Mouse (Mus musculus) E14TG2a.4 (cell line): Measurements from ENCODE around the gene Upf3b.

Source experiments
- H3K27me3 ChIP-seq: 2 replicates; pipeline ENCODE4 v1.6.1; 2014; ENCODE audit warnings: low read length, control low read depth; ENCODE audit not compliant: insufficient read depth
- H3K36me3 ChIP-seq: 2 replicates; pipeline ENCODE4 v1.6.1; 2014; ENCODE audit warnings: low read length, control low read depth; ENCODE audit not compliant: insufficient read depth
- H3K4me1 ChIP-seq: replicated peaks from 2 replicates; pipeline ENCODE4 v1.6.1; 2014; ENCODE audit warnings: low read depth, low read length, control low read depth
- H3K4me3 ChIP-seq: replicated peaks from 2 replicates; pipeline ENCODE4 v1.5.1; 2014; ENCODE audit warnings: mild to moderate bottlenecking, low read length
- H3K9me3 ChIP-seq: 2 replicates; pipeline ENCODE4 v1.6.1; 2014; ENCODE audit warnings: low read length, control low read depth
- CTCF ChIP-seq: conservative IDR thresholded peaks from 2 replicates; pipeline ENCODE4 v1.5.1; 2014; ENCODE audit warnings: low read length
- NANOG ChIP-seq: IDR thresholded peaks from 2 replicates; pipeline ENCODE4 v1.6.1; 2014; ENCODE audit warnings: borderline replicate concordance, low read length, mixed read lengths
- POU5F1 ChIP-seq: IDR thresholded peaks from 2 replicates; pipeline ENCODE4 v1.6.1; 2014; ENCODE audit warnings: low read length, borderline replicate concordance

Upf3b gene

DNA sequence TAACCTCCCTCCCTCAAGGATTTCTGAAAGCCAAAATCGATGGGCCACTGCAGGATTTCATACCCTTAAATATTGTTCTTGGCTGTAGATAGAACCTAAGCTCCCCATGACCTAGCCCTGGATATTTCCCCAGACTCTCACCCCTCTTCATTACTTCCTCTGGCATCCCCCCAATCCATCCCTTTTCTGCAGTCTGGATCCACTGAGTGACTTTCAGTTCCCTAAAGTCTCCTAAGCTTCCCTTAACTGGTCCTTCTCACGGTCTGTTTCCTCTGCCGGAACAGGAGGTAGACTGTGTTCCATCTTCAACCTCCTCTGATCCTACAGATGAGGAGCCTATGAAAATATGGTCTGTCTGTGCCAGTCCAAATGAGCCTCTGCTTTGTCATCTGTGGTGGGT, 42.8 kb downstream of the Upf3b start:
- Histone ChIP-seq H3K4me1 (no peaks in the 10 kb centered on the region), H3K4me3 (no peak overlapping the region), H3K27me3 (no peaks in the 10 kb centered on the region), H3K9me3 (no peaks in the 10 kb centered on the region), H3K36me3 (no peaks in the 10 kb centered on the region)
- no peak for TF ChIP-seq POU5F1
- TF ChIP-seq NANOG: no peak
- no peak for TF ChIP-seq CTCF

DNA sequence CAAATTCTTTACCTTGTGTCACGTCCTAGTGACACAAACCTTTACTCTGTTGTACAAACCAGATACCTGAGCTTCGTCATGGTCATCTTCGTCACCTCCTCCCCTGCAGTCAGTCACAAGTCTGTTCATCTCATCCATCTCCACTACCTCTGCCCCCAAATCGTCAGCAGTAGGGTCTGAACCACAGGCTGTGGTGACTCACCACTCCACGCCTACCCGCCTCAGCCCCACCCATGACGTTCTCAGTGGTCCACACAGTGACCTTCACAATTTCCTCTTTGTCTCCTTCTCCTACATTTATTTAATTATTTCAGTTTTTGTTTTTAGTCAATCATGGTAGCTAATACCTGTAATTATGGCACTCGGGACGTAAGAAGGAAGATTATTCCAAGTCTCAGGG, 46.2 kb downstream of the Upf3b start:
- Histone ChIP-seq H3K9me3 (no peaks in the 10 kb centered on the region), H3K4me1 (no peaks in the 10 kb centered on the region), H3K4me3 (no peak overlapping the region), H3K27me3 (no peaks in the 10 kb centered on the region), H3K36me3 (no peaks in the 10 kb centered on the region)
- TF ChIP-seq NANOG (no peak), POU5F1 (no peak), CTCF (no peak)

DNA sequence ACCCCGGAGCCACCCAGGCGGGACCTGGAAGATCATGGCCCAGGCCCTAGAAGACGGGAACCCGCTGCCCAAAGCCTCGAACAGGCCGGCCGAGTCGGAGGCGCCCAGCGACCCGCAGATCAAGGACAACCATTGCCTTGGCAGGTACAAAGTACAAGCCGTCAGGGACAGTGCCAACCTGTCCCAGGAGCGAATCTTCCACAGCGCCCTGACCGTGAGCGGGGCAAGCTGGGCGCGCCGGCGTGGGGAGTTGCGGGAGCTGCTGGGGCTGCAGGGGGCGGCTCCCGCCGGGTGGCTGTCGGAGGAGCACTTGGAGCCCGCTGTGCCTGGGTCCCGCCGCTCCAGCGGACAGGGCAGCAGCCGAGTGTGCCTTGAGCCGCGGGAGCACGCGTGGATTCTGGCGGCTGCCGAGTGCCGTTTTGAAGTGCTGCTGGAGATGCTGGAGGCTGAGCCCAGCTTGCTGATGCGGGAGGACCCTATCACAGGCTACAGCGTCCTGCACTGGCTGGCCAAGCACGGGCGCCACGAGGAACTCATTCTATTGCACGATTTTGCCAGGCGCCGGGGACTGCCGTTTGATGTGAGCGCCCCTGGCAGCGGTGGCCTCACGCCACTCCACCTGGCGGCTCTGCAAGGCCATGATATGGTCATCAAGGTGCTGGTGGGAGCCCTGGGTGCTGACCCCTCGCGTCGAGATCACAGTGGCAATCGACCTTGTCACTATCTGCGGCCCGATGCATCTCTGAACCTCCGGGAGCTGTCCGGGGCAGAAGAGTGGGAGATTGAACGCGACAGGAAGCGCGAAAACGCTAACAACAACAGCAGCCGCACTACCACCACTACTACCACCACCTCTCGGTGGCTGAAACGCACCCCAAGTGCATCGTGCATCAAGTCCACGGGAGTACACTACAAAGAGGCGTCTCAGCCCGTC, 61.0 kb downstream of the Upf3b start:
- H3K4me1 ChIP-seq: peaks cover 4% of the 10 kb centered on the region
- no peaks in the 10 kb centered on the region for H3K9me3 ChIP-seq
- H3K36me3 ChIP-seq: no peaks in the 10 kb centered on the region
- H3K4me3 ChIP-seq: peak overlapping the region; percentile 66
- peaks cover 45% of the 10 kb centered on the region for H3K27me3 ChIP-seq
- TF ChIP-seq CTCF (no peak), POU5F1 (no peak), NANOG (no peak)

DNA sequence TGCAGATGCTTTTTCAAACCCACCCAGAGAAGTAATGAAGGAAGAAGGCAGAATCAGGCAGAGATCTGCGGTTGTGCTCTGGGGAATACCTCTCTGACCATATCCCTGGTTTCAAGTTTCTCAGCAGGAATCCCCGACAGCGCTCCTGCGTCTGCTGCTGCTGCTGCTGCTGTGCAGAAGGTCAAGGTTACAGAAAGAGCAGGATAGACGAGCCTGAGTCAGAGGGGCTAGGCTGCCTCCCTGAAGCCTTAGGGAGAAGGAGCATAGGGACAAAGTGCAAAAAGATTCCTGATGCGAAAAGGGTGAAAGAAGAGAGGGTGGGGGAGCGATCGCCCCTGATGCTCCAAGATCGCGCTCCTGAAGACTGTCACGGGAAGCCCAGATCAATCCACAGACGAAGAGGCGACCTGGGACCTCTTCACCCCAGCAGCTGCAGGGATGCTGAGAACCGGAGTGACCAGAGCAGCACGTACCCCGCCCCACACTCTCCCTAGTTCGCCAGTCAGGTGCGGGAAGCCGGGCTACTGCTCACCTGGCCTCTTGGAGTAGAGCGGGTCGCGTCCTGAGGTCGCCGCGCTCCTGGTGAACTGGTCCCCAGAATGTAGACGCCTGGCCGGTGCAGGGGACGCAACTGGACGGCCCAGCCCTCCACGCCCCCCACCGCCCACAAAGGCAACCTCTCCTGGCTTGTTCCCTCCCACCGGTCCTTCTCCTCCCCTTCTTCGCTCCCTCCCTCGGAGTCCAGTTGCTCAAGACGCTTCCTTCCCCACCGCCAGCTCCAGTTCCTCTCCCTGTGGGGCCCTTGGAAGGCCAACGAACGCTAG, 61.8 kb downstream of the Upf3b start, which contains the start of gene Sowahd:
TSS of gene Sowahd (plus strand) at position 780 of the 824 bp plus-strand sequence.
- Histone ChIP-seq H3K36me3 (no peaks in the 10 kb centered on the region), H3K4me1 (peaks cover 4% of the 10 kb centered on the region), H3K9me3 (no peaks in the 10 kb centered on the region), H3K27me3 (peaks cover 45% of the 10 kb centered on the region), H3K4me3 (peak within 1 kb of the TSS; percentile 66)
- TF ChIP-seq NANOG: no peak

DNA sequence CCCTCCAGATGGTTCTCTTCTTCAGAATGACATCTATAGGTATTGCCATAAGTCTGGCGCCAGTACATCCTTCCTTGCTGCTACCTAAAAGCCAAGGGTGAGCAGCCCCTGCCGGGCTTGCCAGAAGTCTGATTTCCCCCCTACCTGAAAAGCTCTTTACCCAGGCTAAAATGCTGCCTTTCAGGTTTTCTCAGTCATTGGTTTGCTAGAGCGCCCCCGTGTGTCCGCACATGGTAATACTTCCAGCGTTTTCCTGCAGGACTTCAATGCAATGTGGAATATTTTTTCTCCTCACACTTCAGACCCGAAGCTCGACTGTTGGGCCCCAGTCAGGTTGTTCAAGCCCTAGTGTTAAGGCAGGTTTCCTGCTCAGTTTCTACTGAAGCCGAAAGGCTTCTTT, 67.4 kb downstream of the Upf3b start:
- no peak overlapping the region for H3K4me3 ChIP-seq
- H3K27me3 ChIP-seq: peaks cover 7% of the 10 kb centered on the region; the same call in 1 of the 2 replicates
- no peak for TF ChIP-seq NANOG
- TF ChIP-seq CTCF: peak; percentile 78
- TF ChIP-seq POU5F1: no peak
- H3K4me1 ChIP-seq: no peaks in the 10 kb centered on the region; the same call in 1 of the 2 replicates
- no peaks in the 10 kb centered on the region for H3K36me3 ChIP-seq
- peaks cover 18% of the 10 kb centered on the region for H3K9me3 ChIP-seq
